Mouse (Mus musculus) heart, embryonic 15.5 days (tissue): Measurements from ENCODE around the gene Exoc8. TPM values are rescaled to one million over a fixed set of nuclear protein-coding genes. Genes with fewer than 3 reads are reported as not detected.

Experiments used
- ATAC-seq: fragments of 200-750 bp; cut with Nextera tagmentation; replicated peaks from 2 replicates; pipeline ENCODE4 v1.8.0; 2017; ENCODE audit warnings: low read depth, moderate TSS enrichment; ENCODE audit not compliant: insufficient number of reproducible peaks, insufficient read depth, low FRiP score
- H3K27ac ChIP-seq: fragments of 300-500 bp; sonication (generic); 2 replicates; pipeline ENCODE4 v1.5.1; 2015; ENCODE audit warnings: mild to moderate bottlenecking, inconsistent platforms
- H3K27me3 ChIP-seq: fragments of 300-500 bp; sonication (generic); 2 replicates; pipeline ENCODE4 v1.6.1; 2015; ENCODE audit warnings: inconsistent platforms
- H3K36me3 ChIP-seq: fragments of 300-500 bp; sonication (generic); 2 replicates; pipeline ENCODE4 v1.6.1; 2015; ENCODE audit warnings: mild to moderate bottlenecking, inconsistent platforms
- H3K4me1 ChIP-seq: fragments of 300-500 bp; sonication (generic); replicated peaks from 2 replicates; pipeline ENCODE4 v1.6.1; 2015; ENCODE audit warnings: inconsistent platforms
- H3K4me2 ChIP-seq: fragments of 300-500 bp; sonication (generic); 2 replicates; pipeline ENCODE4 v1.6.1; 2015; ENCODE audit warnings: inconsistent platforms, mild to moderate bottlenecking, moderate library complexity
- H3K4me3 ChIP-seq: fragments of 300-500 bp; sonication (generic); 2 replicates; pipeline ENCODE4 v1.5.1; 2015; ENCODE audit warnings: mild to moderate bottlenecking, inconsistent platforms
- H3K9ac ChIP-seq: fragments of 300-500 bp; sonication (generic); 2 replicates; pipeline ENCODE4 v1.6.1; 2015; ENCODE audit warnings: mild to moderate bottlenecking, inconsistent platforms
- H3K9me3 ChIP-seq: fragments of 300-500 bp; sonication (generic); replicated peaks from 2 replicates; pipeline ENCODE4 v1.6.1; 2016; ENCODE audit warnings: inconsistent platforms
- WGBS: fragments of 180-500 bp; shearing (Covaris S2); methylation state at CpG from one replicate; pipeline ENCODE4 v1.1.7; 2015; ENCODE audit warnings: mixed read lengths; 5-methylcytosine and 5-hydroxymethylcytosine counted together
- polyA plus RNA-seq: library from polyadenylated mRNA; unstranded; fragments of >200 nt; fragmentation: Nextera tagmentation; extraction: Ambion mirVana; gene quantifications from 2 replicates; pipeline ENCODE4 v1.2.1, GENCODE M21; 2015

Gene Exoc8
- polyA plus RNA-seq: 6.5 and 7.6 TPM in 2 replicates

DNA sequence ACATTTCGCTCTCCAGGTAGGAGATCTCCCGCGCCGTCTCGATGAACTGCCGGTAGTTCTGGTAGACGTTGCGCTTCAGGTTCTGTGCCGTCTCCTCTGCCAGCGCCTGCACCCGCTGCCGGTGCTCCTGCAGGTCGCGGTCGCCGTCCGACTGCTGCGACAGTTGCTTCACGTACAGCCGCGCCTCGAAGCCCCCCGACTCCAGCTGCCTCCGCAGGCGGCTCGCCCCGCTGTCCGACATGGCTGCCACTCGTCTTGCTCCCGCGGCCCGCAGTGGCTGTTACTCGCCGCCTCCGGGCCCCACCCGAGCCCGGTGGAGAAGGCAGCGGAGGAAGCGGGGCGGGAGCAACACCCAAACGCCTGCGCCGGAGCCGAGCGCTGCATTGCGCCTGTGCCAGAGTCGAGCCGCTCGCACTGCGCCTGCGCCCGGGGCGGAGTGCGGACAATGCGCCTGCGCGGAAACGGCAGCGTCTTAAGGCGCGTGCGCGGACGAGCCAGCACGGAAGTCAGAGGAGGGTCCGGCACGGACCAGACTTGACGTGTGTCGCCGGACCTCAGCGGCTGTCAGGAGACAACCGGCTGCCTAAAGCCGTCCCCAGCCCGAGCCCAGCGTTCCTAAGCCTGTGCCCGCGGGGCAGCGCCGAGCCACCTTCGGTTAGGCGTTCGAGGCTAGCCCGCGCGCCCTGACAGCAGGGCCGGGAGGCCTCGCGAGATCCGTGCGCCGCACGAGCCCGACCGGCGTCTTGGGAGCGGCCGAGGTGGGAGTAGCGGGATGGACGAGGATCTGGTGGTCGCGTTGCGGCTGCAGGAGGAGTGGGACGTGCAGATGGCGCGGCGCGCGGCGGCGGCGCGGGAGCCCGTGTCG lies at the start of gene Exoc8, which contains the start of gene Sprtn:
TSS of gene Exoc8 (minus strand) at position 320 of the 865 bp plus-strand sequence.
TSS of gene Sprtn (plus strand) at position 501 of the 865 bp plus-strand sequence.
- Histone ChIP-seq H3K27ac (peak within 1 kb of the TSS; percentile 85), H3K36me3 (peaks cover 43% of the 10 kb centered on the region), H3K9ac (peak within 1 kb of the TSS; percentile 89), H3K27me3 (no peaks in the 10 kb centered on the region), H3K4me1 (peaks cover 35% of the 10 kb centered on the region), H3K4me3 (peak within 1 kb of the TSS; percentile 93), H3K4me2 (peak within 1 kb of the TSS; percentile 97), H3K9me3 (no peaks in the 10 kb centered on the region)
- WGBS: under 1% methylated on average over 106 of the region's 114 CpGs
- ATAC-seq: peak; percentile 82

DNA sequence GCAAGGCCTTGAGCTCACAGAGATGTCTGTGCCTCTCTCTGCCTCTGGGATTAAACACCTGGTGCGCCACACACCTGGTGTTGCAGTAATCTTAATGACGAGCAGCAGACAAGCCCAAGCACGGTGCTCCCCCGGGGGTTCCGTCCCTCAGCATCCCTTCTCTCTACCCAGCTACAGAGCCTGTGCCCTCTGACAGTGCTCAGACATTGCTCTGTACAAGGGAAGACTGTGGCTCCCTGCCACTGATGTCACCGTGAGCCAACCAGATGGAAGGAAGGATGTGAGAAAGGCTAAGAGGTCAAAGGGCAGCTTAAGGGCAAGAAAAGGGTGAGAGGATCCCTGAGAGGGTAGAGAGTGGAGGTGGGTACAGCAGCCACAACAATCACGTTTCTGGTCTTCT lies 46.9 kb upstream of the Exoc8 start:
- no peak for ATAC-seq
- Histone ChIP-seq H3K27me3 (no peaks in the 10 kb centered on the region), H3K9ac (no peak overlapping the region), H3K4me1 (peaks cover 52% of the 10 kb centered on the region), H3K4me3 (no peak overlapping the region), H3K4me2 (no peak overlapping the region), H3K36me3 (0 out of 2 replicates have a peak, but pooled peaks cover 3% of the 10 kb centered on the region), H3K9me3 (no peaks in the 10 kb centered on the region), H3K27ac (no peak overlapping the region)
- WGBS: 74% methylated on average over 7 of the region's 7 CpGs

- ATAC-seq: no peak
- H3K9ac ChIP-seq: no peak overlapping the region
- H3K27me3 ChIP-seq: no peaks in the 10 kb centered on the region
- H3K4me3 ChIP-seq: no peak overlapping the region
- H3K9me3 ChIP-seq: no peaks in the 10 kb centered on the region
- H3K4me1 ChIP-seq: peaks cover 52% of the 10 kb centered on the region
- H3K27ac ChIP-seq: no peak overlapping the region
- peaks cover 8% of the 10 kb centered on the region; the same call in 1 of the 2 replicates for H3K36me3 ChIP-seq
- H3K4me2 ChIP-seq: no peak overlapping the region
- 91% methylated on average over 6 of the region's 6 CpGs for WGBS
Observed at GRCm38 (mm10) chr8:124943801-124944200, 46.3 kb upstream of the Exoc8 start.

DNA sequence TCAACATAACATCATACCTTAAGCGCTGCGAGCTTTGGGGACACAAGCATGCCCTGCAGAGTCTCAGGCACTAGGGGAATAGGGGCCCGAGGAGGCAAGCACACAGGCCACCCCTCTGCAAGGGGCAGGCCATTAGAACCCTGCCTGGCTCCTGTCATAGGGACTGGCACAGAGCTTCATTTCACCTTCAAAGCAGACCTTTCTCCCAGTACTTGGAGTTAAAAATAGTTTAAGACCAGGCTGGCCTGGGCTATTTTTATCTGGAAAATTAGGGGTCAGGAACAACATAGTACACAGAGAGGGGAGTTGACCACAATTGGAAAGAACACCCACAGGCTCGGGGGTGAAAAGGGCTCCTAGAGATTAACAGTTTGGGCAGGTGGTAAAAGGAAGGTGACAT lies 39.8 kb upstream of the Exoc8 start:
- H3K27ac ChIP-seq: peak overlapping the region; percentile 89
- H3K4me3 ChIP-seq: no peak overlapping the region
- no peak overlapping the region for H3K9ac ChIP-seq
- ATAC-seq: peak; percentile 61
- H3K9me3 ChIP-seq: no peaks in the 10 kb centered on the region
- H3K4me2 ChIP-seq: no peak overlapping the region; the same call in 1 of the 2 replicates
- 67% methylated on average over 4 of the region's 4 CpGs for WGBS
- peaks cover 9% of the 10 kb centered on the region; the same call in 1 of the 2 replicates for H3K36me3 ChIP-seq
- peaks cover 42% of the 10 kb centered on the region for H3K4me1 ChIP-seq
- no peaks in the 10 kb centered on the region for H3K27me3 ChIP-seq

- ATAC-seq: no peak
- peaks cover 40% of the 10 kb centered on the region for H3K4me1 ChIP-seq
- H3K4me2 ChIP-seq: no peak overlapping the region
- H3K4me3 ChIP-seq: no peak overlapping the region
- 94% methylated on average over 10 of the region's 10 CpGs for WGBS
- peak overlapping the region; percentile 89 for H3K27ac ChIP-seq
- no peaks in the 10 kb centered on the region for H3K27me3 ChIP-seq
- H3K9ac ChIP-seq: no peak overlapping the region
- no peaks in the 10 kb centered on the region for H3K9me3 ChIP-seq
- peaks cover 9% of the 10 kb centered on the region; the same call in 1 of the 2 replicates for H3K36me3 ChIP-seq
Observed at GRCm38 (mm10) chr8:124936699-124937098, 39.2 kb upstream of the Exoc8 start.

GRCm38 (mm10) chr8:124935116-124935515 lies 37.6 kb upstream of the Exoc8 start:
- peaks cover 39% of the 10 kb centered on the region for H3K4me1 ChIP-seq
- H3K36me3 ChIP-seq: peaks cover 6% of the 10 kb centered on the region; the same call in 1 of the 2 replicates
- H3K9me3 ChIP-seq: no peaks in the 10 kb centered on the region
- 67% methylated on average over 5 of the region's 5 CpGs for WGBS
- no peak overlapping the region for H3K4me2 ChIP-seq
- no peak overlapping the region for H3K4me3 ChIP-seq
- no peak for ATAC-seq
- no peaks in the 10 kb centered on the region for H3K27me3 ChIP-seq
- H3K27ac ChIP-seq: 0 out of 2 replicates have a peak overlapping the region, but pooled peaks have one; percentile 31
- H3K9ac ChIP-seq: no peak overlapping the region

- WGBS: 54% methylated on average over 3 of the region's 3 CpGs
- H3K4me3 ChIP-seq: no peak overlapping the region
Observed at GRCm38 (mm10) chr8:124932435-124932834, 34.9 kb upstream of the Exoc8 start.

GRCm38 (mm10) chr8:124930649-124931048 lies 33.1 kb upstream of the Exoc8 start:
- no peak overlapping the region for H3K4me2 ChIP-seq
- H3K4me1 ChIP-seq: peaks cover 66% of the 10 kb centered on the region
- no peaks in the 10 kb centered on the region for H3K27me3 ChIP-seq
- 77% methylated on average over 4 of the region's 4 CpGs for WGBS
- H3K4me3 ChIP-seq: no peak overlapping the region
- no peak overlapping the region for H3K9ac ChIP-seq
- no peaks in the 10 kb centered on the region for H3K9me3 ChIP-seq
- ATAC-seq: no peak
- no peaks in the 10 kb centered on the region; the same call in 1 of the 2 replicates for H3K36me3 ChIP-seq
- peak overlapping the region; percentile 74 for H3K27ac ChIP-seq

More at GRCm38 (mm10) chr8:124932435-124932834, 34.9 kb upstream of the Exoc8 start:
- Histone ChIP-seq H3K27ac (no peak overlapping the region), H3K27me3 (no peaks in the 10 kb centered on the region), H3K9me3 (no peaks in the 10 kb centered on the region), H3K4me1 (peaks cover 55% of the 10 kb centered on the region), H3K4me2 (no peak overlapping the region), H3K36me3 (no peaks in the 10 kb centered on the region; the same call in 1 of the 2 replicates), H3K9ac (no peak overlapping the region)
- ATAC-seq: no peak

DNA sequence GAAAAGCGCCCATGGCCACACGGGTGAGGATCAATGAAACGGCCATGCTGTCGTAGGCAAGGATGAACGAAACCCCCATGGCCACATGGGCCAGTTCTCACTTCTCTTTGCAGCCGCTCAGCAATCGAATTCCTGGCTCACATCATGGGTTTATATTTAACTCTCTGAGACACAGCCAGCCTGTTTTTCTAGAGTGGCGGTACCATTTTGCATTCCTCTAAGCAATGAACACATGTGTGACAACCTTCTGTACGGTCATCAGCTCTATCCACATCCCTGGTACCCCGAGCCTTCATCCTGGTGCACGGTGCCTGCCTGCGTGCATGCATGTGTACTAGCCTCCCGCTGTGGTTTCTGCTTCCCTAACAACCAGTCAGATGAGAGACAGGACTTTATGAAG lies 32.6 kb upstream of the Exoc8 start:
- Histone ChIP-seq H3K9ac (no peak overlapping the region), H3K4me2 (peak overlapping the region; percentile 27), H3K27me3 (no peaks in the 10 kb centered on the region), H3K36me3 (no peaks in the 10 kb centered on the region; the same call in 1 of the 2 replicates), H3K4me1 (peaks cover 67% of the 10 kb centered on the region), H3K4me3 (no peak overlapping the region), H3K27ac (peak overlapping the region; percentile 74), H3K9me3 (no peaks in the 10 kb centered on the region)
- ATAC-seq: no peak
- WGBS: 44% methylated on average over 13 of the region's 13 CpGs

DNA sequence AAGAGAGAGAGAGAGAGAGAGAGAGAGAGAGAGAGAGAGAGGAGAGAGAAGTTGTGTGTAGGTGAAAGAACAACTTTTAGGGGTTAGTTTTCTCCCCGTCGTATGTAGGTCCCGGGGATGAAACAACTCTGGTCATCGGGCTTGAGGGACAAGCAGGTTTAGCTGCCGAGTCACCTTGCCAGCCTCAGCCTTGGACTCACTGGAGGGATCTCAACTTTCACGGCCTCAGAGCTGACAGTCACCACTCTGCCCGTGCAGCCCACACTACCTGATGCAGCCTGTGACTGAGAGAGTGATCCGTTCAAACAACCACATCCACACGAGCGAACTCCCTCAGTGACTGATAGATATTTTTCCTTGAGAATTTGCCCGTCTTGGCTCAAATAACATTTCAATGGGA lies 31.5 kb upstream of the Exoc8 start:
- no peak overlapping the region for H3K27ac ChIP-seq
- no peaks in the 10 kb centered on the region for H3K9me3 ChIP-seq
- H3K9ac ChIP-seq: no peak overlapping the region
- peaks cover 69% of the 10 kb centered on the region for H3K4me1 ChIP-seq
- no peak overlapping the region for H3K4me3 ChIP-seq
- no peak for ATAC-seq
- WGBS: 75% methylated on average over 11 of the region's 11 CpGs
- H3K4me2 ChIP-seq: no peak overlapping the region
- no peaks in the 10 kb centered on the region; the same call in 1 of the 2 replicates for H3K36me3 ChIP-seq
- H3K27me3 ChIP-seq: no peaks in the 10 kb centered on the region

- Histone ChIP-seq H3K4me1 (peaks cover 85% of the 10 kb centered on the region), H3K4me2 (peak overlapping the region; percentile 21), H3K36me3 (no peaks in the 10 kb centered on the region), H3K9ac (0 out of 2 replicates have a peak overlapping the region, but pooled peaks have one; percentile 13), H3K27me3 (no peaks in the 10 kb centered on the region), H3K4me3 (no peak overlapping the region), H3K27ac (peak overlapping the region; percentile 85), H3K9me3 (no peaks in the 10 kb centered on the region)
- WGBS: 19% methylated on average over 10 of the region's 10 CpGs
- peak; percentile 79 for ATAC-seq
Observed at GRCm38 (mm10) chr8:124926351-124926771, 28.9 kb upstream of the Exoc8 start.
